Mouse (Mus musculus): ENCODE measurements around the gene Ttn.

Gene Ttn

GRCm38 (mm10) chr2:76961420-76962044 is 20.8 kb downstream of the Ttn start:
- DNase-seq = no peak

- no peak for DNase-seq
Measured at GRCm38 (mm10) chr2:76949774-76950173, 32.6 kb downstream of the Ttn start.

DNA sequence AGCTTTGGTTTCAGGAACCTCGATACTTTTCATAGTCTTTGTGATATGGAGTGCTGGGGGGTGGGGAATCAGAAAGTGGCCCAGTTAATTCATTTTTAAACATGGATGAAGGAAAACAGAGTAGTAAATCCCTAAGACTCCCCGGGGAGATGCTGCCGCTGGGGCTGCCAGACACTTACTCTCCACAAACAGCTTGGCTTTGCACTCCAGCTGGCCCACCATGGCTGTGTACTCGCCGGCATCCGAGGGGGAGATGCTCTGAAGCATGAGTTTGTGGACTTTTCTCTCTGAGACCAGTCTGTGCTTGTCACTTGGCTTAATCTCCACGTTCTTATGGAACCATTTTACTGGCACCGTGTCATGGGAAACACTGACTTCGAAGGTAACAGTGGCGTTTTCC is 43.8 kb downstream of the Ttn start:
- DNase-seq = peak; percentile 41

GRCm38 (mm10) chr2:76929718-76930117 is 52.6 kb downstream of the Ttn start:
- DNase-seq = peak; percentile 81

- DNase-seq = no peak
Measured at GRCm38 (mm10) chr2:76928816-76929215, 53.5 kb downstream of the Ttn start.

DNA sequence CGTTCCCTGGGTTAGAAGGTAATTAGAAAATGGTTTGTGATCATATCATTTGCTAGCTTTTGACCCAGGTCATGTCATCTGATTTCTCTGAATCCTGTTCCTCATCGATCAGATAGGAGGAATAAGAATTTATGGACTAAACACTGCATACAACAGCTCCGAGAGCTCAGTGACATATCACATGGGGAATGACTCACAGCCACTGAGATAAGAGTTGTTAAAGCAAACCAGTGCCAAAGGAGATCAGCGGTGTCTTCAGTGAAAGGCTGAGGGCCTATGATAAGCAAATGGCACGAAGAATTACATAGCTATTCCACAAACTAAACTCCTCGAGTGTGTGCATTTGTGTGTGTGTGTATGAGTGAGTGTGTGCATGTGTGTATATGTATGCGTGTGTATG is 54.0 kb downstream of the Ttn start:
- no peak for DNase-seq

- DNase-seq = peak; percentile 14
Measured at GRCm38 (mm10) chr2:76926927-76927326, 55.4 kb downstream of the Ttn start.

DNA sequence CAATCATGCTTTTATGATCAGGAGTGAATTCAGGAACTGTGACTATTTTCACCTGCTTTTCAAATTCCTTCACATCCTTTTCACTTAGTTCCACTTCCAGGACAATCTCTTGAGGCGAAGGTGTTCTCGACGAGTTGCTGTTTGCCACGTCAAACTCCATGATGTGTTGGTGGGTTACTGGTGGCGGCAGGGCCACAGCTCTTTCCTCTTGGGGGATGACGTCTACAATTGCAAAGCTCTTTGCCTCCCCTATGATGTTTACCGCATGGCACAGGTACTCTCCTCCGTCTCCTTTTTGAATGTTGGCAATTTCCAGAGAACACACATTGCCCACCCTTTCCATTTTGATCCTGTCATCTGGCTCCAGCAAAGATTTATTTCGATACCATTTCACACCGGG is 67.4 kb downstream of the Ttn start:
- DNase-seq = no peak

DNA sequence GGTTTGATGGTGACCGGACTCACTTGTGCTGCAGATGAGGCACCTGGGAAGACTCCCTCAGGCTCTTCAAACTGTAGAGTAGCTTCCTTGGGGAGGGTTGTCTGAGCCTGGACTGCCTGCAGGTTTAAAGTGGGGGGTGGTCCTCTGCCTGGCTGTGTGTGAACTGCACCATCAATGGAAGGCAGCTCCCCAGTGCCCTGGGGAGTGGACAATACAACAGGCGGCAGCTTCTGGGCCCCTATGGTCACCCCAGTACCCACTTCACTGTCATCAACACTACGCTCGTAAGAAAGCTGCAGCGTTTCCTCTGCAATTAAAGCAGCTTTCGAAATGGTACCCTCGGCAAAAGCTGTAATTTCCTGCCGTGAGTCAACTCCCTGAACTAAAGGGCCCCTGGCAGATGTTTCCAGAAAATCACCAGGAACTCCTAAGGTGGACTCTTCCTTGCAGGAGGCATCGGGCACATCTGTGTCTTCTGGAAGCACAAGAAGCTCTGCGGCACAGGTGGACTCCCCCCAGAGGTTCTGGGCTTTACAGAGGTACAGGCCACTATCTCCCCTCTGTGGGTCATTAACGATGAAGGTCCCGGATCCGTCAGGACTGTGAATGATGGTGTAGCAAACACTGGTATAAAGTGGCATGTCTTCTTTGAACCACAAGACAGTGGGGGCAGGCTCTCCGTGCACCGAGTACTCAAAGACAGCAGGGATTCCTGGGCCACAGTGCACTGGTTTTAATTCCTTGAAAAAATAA is 73.5 kb downstream of the Ttn start:
- DNase-seq = no peak

DNA sequence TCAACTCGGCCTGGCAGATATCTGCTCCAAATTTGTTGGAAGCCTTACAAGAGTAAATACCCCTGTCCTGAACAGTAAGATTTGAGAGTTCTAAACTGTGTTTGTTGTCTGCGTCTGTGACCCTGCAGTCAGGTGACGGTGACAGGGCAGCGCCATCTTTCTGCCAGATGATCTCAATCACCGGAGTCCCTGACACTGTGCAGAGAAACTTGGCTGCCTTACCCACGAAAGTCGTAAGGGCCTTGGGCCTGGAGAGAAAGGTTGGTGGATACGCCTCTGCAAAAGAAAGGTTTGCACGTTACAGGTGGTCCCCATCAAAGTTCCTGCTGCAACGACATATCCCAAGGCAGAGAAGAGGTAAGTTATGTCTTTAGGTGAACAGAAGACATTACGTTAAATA is 79.0 kb downstream of the Ttn start:
- no peak for DNase-seq

DNA sequence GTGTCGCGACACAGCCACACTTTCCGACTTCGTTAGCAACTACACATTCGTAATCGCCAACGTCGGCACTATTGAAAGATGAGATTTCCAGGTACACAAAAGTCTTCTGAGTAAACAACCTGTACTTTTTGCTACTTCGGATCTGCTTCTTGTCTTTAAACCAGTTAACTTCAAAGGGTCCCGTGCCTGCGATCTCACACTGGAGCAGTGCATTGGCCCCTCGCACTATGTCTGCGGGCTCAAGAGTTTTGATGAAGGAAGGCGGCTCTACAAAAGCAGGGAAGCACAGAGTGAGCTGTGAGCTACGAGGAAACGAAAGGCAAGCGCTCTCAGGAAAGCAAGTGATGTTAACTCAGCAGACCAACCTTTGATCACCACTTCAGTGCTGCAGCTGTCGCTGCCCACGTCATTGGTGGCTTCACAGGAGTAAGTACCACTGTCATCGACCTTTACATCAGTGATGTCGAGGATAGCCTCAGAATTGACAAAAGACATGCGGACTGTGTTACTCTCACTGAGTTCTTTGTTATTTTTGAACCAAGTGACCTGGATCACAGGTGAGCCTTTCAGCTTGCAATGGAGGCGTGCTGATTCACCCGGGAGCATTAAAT is 80.8 kb downstream of the Ttn start:
- no peak for DNase-seq

- DNase-seq = no peak
Measured at GRCm38 (mm10) chr2:76899886-76900285, 82.5 kb downstream of the Ttn start.

DNA sequence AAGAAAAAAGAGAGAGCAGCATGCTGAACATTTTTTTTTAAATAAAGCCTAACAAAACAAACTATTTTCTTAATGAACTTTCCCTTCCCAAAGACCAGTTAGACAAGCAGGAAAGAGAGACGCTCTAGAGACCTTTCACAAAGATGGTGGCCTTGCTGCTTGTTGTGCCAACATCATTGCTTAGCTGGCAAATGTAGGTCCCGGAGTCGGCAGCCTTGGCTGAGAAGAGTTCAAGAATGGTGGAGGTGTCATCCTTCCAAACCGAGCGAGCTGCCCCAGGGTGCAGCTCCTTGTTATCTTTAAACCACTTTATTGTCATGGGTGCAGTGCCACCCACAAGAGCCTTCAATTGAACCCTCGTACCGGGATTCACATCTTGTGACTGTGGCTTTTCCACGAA is 85.4 kb downstream of the Ttn start:
- DNase-seq = no peak

DNA sequence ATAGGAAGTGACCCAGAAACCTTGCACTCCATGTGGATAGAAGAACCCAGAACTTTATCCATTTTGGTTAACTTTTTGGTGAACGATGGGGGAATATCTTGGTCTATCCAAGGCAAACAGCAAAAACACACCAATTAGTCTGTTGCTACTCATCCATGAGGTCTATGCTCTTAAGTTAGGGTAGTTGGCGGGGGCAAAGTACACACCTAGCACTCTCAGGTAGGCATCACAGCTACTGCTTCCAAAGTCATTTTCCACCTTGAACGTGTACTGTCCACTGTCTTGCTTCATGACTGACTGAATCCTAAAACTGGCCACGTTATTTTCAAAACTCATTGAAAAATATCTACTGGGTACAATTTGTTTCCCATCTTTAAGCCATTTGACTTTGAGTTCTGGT is 87.0 kb downstream of the Ttn start:
- no peak for DNase-seq

GRCm38 (mm10) chr2:76888721-76889120 is 93.6 kb downstream of the Ttn start:
- DNase-seq = no peak

DNA sequence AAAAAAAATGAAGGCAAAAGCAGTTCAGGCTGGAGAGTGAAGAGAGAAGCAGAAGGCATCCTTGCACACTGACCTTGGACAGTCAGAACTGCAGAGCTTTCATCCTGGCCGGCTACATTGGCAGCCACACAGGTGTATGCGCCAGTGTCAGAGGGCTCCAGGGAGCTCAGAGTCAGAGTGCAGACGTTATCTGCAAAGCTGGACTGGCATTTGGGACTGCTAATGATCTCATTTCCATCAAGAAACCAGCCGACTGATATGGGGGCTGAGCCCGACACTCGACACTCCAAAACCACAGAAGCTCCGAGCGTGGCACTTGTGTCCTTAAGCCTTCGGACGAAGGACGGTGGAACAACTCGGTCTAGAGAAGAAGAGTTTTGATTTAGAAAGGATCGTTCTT is 96.5 kb downstream of the Ttn start:
- no peak for DNase-seq

GRCm38 (mm10) chr2:76881406-76881805 is 100.9 kb downstream of the Ttn start:
- no peak for DNase-seq

- no peak for DNase-seq
Measured at GRCm38 (mm10) chr2:76875587-76875986, 106.8 kb downstream of the Ttn start.

DNA sequence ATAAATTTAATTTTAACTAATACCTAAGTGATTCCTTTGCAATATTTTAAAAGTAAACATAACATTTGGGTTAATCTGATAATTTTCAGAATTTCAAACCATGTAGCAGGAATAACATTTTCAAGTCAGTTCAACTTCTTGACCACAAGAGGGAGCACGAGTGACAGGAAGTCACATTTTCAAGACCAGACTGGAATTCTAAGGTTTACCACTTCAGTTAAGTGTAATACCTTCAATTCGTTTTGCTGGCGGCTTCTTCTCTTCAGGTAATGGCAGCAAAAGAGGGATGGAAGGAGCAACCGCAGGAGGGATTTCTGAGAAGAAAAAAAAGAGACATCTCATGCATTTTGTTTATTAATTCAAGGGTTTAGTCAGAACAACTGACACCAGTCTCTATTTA is 115.4 kb downstream of the Ttn start:
- no peak for DNase-seq

- DNase-seq = no peak
Measured at GRCm38 (mm10) chr2:76865497-76865896, 116.8 kb downstream of the Ttn start.

- no peak for DNase-seq
Measured at GRCm38 (mm10) chr2:76861327-76861726, 121.0 kb downstream of the Ttn start.

DNA sequence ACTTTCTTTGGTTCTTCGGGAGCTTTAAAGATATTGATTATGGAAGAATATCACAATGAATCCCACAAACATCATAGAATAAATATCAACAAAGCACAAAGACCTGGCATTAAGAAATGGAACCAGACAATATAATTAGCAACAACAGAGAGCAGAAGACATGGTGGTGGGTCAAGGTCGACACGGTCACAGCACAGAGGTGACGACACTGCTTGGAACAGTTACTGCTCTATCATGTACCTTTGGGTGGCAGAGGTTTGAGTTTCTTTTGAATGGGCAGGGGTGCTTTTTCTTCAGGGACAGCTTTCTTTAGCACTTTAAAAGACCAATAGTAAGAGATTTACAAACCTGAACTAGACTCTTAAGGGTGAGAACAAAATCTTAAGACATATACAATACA is 132.3 kb downstream of the Ttn start:
- DNase-seq = no peak

- DNase-seq = no peak
Measured at GRCm38 (mm10) chr2:76843162-76843561, 139.2 kb downstream of the Ttn start.

GRCm38 (mm10) chr2:76820472-76820871 is 161.9 kb downstream of the Ttn start:
- no peak for DNase-seq
